Mouse (Mus musculus): ENCODE data around the gene Cxcr5. TPM values are rescaled to one million over a fixed set of nuclear protein-coding genes. Genes with fewer than 3 reads are reported as not detected.

The Cxcr5 gene
- polyA plus RNA-seq, 1 experiment = 6.0 TPM

DNA sequence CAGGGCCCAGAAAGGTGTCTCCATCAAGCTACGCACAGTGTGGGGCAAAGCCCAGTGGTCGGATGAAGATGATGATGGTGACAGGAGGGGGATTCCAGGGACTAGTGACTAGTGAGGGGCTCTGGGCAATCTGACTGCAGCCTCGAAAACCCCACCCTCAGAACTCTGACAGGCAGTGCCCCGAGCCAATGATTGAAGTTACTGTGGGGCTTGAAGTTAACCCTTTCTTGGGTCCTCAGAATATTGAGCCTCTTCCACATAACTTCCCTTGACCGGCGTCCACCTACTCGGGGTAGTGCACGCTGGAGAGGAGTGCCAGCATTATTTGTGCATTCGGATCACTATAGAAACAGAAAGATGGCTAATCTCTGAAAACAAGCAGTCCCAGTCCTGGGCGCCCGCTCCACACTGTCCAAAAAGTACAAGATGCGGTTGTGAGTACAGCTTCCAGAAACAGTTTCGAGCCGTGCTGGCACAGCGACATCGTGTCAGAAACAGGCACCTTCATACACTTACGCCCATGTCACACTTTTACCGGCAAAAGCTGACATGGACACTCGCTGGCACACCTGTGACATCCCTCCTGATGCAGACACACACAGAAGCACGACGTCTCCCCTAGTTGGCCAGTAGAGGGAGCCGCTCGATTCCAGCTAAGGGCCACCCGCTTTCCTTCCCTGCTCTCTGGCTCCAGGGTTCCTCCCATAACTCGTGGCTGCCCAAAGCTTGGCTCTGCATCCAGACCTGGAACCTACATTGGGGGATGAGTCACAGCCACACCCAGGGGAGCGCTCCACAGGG lies 81.8 kb downstream of the Cxcr5 start:
- peak; percentile 40; the same call in 1 of the 2 replicates for TF ChIP-seq POLR2A (IDR thresholded peaks at IDR 0.05; ENCODE audit: borderline replicate concordance, extremely low read depth, low read depth, low read length)
- peak; percentile 92 for TF ChIP-seq CTCF (IDR thresholded peaks at IDR 0.05; ENCODE audit: insufficient read depth, low read length)
- WGBS = under 1% methylated on average over 26 of the region's 26 CpGs
- DNase-seq = peak; percentile 91

DNA sequence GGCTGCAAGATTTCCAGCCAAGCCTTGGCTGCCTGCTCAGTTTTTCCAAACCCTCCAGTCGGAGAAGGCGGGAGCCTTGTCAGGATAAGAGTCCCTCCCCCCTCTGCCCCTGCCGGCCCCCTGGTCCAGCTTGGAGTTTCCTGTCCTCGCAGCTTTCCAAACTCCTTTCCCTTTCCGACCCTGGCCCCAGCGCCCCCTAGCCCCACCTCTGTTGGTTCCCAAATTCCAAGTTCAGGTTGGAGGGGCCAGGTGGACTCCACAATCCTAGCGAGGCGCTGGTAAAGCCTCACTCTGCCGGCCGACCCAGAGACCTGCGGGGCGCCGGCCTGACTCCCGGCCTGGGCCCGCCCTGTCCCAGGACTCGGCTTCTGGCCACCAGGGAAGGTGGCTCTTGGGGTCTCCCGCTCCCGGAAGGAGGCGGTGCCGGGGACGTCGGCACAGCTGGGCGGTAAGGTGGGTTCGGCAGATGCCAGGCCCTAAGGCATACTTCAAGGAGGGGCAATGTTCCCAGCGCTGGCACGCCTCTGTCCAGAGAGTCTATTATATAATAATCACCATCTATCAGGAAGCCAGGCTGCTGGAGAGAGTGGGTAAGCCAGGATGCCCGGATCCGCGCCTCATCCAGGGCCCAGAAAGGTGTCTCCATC lies 82.6 kb downstream of the Cxcr5 start:
- 1% methylated on average over 29 of the region's 29 CpGs for whole genome bisulfite sequencing
- H3K4me3 ChIP-seq (replicated peaks; ENCODE audit: extremely low read depth, low read depth, low read length) = peak overlapping the region; percentile 94
- DNase-seq = peak; percentile 84
- TF ChIP-seq POLR2A (IDR thresholded peaks at IDR 0.05; ENCODE audit: borderline replicate concordance, extremely low read depth, low read depth, low read length) (peak; percentile 34; the same call in 1 of the 2 replicates), CTCF (IDR thresholded peaks at IDR 0.05; ENCODE audit: insufficient read depth, low read length) (no peak)
- peaks cover 4% of the 10 kb centered on the region; the same call in 1 of the 2 replicates for H3K4me1 ChIP-seq (ENCODE audit: control insufficient read depth, insufficient read depth, low read length)

More for the DNA sequence above, 81.8 kb downstream of the Cxcr5 start:
- Histone ChIP-seq H3K4me3 (replicated peaks; ENCODE audit: extremely low read depth, low read depth, low read length) (peak overlapping the region; percentile 94), H3K4me1 (ENCODE audit: control insufficient read depth, insufficient read depth, low read length) (peaks cover 8% of the 10 kb centered on the region)

DNA sequence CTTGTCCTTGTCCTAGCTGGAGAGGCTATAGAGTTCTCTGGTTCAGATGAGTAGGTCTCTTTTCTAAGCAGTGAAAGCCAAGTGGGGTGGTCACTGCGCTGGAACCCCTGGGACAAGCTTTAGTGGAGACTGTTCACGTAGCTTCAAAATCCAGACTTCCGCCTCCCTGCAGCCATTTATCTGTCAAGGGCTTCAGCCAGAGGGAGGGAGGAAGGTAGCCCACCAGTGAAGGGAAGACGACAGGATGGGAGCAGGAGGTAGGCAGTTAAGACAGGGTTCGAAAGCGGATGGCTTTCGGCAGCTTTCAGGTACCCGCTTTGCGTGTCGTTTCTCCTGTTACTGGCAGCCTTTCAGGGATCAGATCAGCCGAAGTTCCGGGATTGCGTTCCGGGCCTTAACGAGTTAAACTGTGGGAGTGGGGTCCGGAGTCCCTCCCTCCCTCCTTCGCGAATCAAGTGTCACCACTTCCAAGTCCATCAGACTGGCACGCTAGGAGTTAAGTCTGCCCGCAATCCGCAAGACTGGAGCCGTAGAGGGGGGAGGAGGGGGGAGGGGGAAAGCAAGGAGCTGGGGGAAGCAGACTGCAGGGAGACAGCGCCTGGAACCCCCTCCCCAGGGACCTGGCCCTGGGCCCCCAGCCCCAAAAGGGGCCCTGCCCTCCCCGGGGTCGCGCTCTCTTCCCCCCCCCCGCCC lies 83.3 kb downstream of the Cxcr5 start:
- H3K4me1 ChIP-seq (ENCODE audit: control insufficient read depth, insufficient read depth, low read length) = peaks cover 4% of the 10 kb centered on the region; the same call in 1 of the 2 replicates
- peak; percentile 80 for DNase-seq
- H3K4me3 ChIP-seq (replicated peaks; ENCODE audit: extremely low read depth, low read depth, low read length) = peak overlapping the region; percentile 94
- TF ChIP-seq POLR2A (IDR thresholded peaks at IDR 0.05; ENCODE audit: borderline replicate concordance, extremely low read depth, low read depth, low read length) (peak; percentile 9; the same call in 1 of the 2 replicates), CTCF (IDR thresholded peaks at IDR 0.05; ENCODE audit: insufficient read depth, low read length) (no peak)
- under 1% methylated on average over 21 of the region's 27 CpGs for WGBS

DNA sequence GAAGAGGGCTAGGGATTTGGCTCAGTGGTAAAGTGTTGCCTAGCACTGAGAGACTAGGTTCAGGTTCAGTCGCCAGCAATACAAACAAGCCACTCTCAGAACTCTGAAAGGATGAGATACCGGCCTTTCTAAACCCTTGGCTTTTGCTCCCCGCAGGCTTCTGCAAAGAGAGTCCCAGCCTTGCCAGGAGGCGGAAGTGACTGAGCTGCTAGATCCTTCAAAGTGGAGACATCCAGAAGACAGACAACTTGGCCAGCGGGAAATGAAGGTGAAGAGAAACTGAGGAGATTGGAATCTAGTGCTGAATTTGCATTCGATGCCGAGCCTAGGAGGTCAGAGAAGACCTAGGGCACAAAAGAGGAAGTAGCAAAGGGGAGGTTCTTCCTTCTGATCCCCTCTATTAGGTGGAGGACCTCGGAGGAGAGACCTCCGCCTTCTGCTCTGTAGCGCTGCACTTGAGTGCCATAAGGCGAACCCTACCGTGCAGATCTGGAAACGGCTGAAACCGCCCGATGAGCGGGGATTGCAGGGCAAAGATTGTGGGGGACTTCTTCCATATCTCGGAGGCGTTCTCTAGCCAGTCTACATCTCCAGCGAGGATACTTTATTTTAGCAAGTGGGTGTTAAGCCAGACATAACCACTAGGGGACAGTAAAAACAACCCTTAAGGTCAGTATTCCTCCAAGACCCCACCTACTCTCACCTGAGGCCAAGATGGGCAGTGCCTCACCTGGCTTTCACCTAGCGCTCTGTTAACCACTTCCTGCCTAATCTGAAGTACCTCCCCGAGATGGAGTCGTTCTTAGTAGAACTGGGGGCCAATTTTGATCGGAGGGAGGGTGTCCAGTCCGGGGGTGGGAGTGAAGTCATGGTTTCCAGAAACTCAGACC lies 84.1 kb downstream of the Cxcr5 start:
- H3K4me3 ChIP-seq (replicated peaks; ENCODE audit: extremely low read depth, low read depth, low read length) = peak overlapping the region; percentile 94
- 10% methylated on average over 24 of the region's 24 CpGs for WGBS
- DNase-seq = peak; percentile 70
- TF ChIP-seq CTCF (IDR thresholded peaks at IDR 0.05; ENCODE audit: insufficient read depth, low read length) (peak; percentile 57; the same call in 1 of the 2 replicates), POLR2A (IDR thresholded peaks at IDR 0.05; ENCODE audit: borderline replicate concordance, extremely low read depth, low read depth, low read length) (no peak)
- peaks cover 4% of the 10 kb centered on the region; the same call in 1 of the 2 replicates for H3K4me1 ChIP-seq (ENCODE audit: control insufficient read depth, insufficient read depth, low read length)

DNA sequence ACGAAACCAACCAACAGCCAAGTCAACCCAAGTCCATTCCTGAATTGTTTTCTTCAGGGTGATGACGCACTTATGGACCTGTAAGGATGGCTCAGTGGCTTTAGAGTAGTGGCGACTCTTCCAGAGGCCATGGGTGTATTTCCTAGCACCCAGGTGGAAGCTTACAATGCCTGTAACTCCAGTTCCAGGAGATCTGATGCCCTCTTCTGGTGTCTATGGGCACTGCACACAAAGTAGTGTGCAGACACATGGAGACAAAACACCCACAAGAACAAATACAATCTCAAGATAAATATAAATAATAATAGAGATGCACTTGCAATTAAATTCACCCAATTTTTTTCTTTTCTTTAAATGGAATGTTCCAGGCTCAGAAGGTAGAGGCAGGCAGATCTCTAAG lies 85.7 kb downstream of the Cxcr5 start:
- no peak for TF ChIP-seq POLR2A (IDR thresholded peaks at IDR 0.05; ENCODE audit: borderline replicate concordance, extremely low read depth, low read depth, low read length)
- TF ChIP-seq CTCF (IDR thresholded peaks at IDR 0.05; ENCODE audit: insufficient read depth, low read length) = no peak; the same call in 1 of the 2 replicates

DNA sequence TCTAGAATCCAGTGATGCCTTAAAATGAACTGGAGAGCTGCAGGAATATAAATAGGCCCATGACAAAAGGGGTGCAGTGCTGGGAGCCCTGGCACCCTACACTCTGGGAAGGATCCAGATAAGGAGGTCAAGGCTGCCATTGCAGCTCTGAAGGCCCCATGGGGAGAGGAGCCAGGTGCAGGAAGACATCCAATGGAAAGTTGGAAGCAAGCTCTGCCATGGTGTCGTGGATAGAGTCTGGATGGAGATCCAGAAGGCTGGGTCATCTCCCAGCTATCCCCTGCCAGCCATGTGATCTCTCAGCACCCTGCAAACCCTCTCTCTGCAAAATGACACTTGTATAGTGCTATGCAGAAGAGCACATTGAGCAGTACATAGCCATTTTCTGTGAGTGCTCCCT lies 87.3 kb downstream of the Cxcr5 start:
- DNase-seq = no peak
- H3K4me3 ChIP-seq (replicated peaks; ENCODE audit: extremely low read depth, low read depth, low read length) = no peak overlapping the region
- H3K4me1 ChIP-seq (ENCODE audit: control insufficient read depth, insufficient read depth, low read length) = no peaks in the 10 kb centered on the region
- TF ChIP-seq CTCF (IDR thresholded peaks at IDR 0.05; ENCODE audit: insufficient read depth, low read length) (no peak), POLR2A (IDR thresholded peaks at IDR 0.05; ENCODE audit: borderline replicate concordance, extremely low read depth, low read depth, low read length) (no peak)
- WGBS = 27% methylated on average over 1 of the region's 1 CpGs

More for the DNA sequence above, 85.7 kb downstream of the Cxcr5 start:
- no peak overlapping the region for H3K4me3 ChIP-seq (replicated peaks; ENCODE audit: extremely low read depth, low read depth, low read length)
- no peak for DNase-seq
- peaks cover 4% of the 10 kb centered on the region; the same call in 1 of the 2 replicates for H3K4me1 ChIP-seq (ENCODE audit: control insufficient read depth, insufficient read depth, low read length)
- 98% methylated on average over 3 of the region's 3 CpGs for WGBS

DNA sequence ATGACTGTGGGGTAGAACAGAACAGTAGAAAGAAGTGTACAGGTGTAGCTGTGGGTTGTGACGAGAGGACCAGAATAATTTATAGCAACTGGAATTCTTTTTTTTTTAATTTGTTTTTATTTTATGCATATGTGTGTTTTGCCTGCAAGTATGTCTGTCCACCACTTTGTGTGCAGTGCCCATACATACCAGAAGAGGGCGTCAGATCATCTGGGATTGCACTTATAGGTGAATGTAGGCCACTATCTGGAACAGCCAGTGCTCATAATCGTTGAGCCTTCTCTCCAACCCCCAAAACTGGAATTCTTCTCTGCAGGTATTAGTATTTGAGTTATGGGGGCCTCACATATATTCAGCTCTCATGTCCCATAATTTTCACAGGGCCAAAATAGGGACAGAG lies 88.5 kb downstream of the Cxcr5 start:
- H3K4me1 ChIP-seq (ENCODE audit: control insufficient read depth, insufficient read depth, low read length) = no peaks in the 10 kb centered on the region
- TF ChIP-seq CTCF (IDR thresholded peaks at IDR 0.05; ENCODE audit: insufficient read depth, low read length) (no peak), POLR2A (IDR thresholded peaks at IDR 0.05; ENCODE audit: borderline replicate concordance, extremely low read depth, low read depth, low read length) (no peak)
- WGBS = 51% methylated on average over 3 of the region's 3 CpGs
- no peak overlapping the region for H3K4me3 ChIP-seq (replicated peaks; ENCODE audit: extremely low read depth, low read depth, low read length)
- no peak for DNase-seq

DNA sequence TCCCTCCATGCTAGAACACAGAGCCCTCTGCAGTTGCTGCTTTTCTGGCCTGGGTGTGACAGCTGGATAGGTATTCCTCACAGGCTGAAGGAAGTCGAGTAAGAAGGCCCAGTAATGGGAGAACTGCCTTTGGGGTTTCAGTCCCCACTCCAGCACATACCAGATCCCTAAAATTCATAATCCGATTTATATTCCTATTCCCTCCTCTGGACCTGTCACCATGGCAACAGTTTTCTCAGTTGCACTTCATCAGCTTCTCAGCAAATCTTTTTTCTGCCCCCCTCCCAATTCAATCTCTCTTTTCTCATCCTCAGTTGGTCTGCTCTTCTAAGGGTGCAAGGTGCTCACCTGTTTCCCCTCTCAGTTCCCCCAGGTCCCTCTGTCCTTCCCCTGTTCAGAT lies 92.9 kb downstream of the Cxcr5 start:
- WGBS = 54% methylated on average over 2 of the region's 2 CpGs
- no peaks in the 10 kb centered on the region for H3K4me1 ChIP-seq (ENCODE audit: control insufficient read depth, insufficient read depth, low read length)
- no peak overlapping the region for H3K4me3 ChIP-seq (replicated peaks; ENCODE audit: extremely low read depth, low read depth, low read length)
- TF ChIP-seq POLR2A (IDR thresholded peaks at IDR 0.05; ENCODE audit: borderline replicate concordance, extremely low read depth, low read depth, low read length) (no peak), CTCF (IDR thresholded peaks at IDR 0.05; ENCODE audit: insufficient read depth, low read length) (no peak)
- no peak for DNase-seq

Data from lung, adult 2 months (tissue).